Mouse (Mus musculus) liver, embryonic 15.5 days (tissue): ENCODE results near the gene Taz. TPM values are rescaled to one million over a fixed set of nuclear protein-coding genes. Genes with fewer than 3 reads are reported as not detected.

Source experiments
- ATAC-seq: fragments of 200-750 bp; cut with Nextera tagmentation; 2 replicates; pipeline ENCODE4 v1.8.0; 2017; ENCODE audit warnings: moderate number of reproducible peaks, mild to moderate bottlenecking, moderate library complexity; ENCODE audit not compliant: insufficient read depth
- H3K27ac ChIP-seq: fragments of 300-500 bp; sonication (generic); replicated peaks from 2 replicates; pipeline ENCODE4 v1.5.1; 2015; ENCODE audit warnings: mild to moderate bottlenecking, inconsistent platforms
- H3K27me3 ChIP-seq: fragments of 300-500 bp; sonication (generic); 2 replicates; pipeline ENCODE4 v1.6.1; 2015; ENCODE audit warnings: mild to moderate bottlenecking, inconsistent platforms
- H3K36me3 ChIP-seq: fragments of 300-500 bp; sonication (generic); replicated peaks from 2 replicates; pipeline ENCODE4 v1.6.1; 2015; ENCODE audit warnings: moderate library complexity, mild to moderate bottlenecking, inconsistent platforms
- H3K4me1 ChIP-seq: fragments of 300-500 bp; sonication (generic); replicated peaks from 2 replicates; pipeline ENCODE4 v1.6.1; 2015; ENCODE audit warnings: inconsistent platforms
- H3K4me2 ChIP-seq: fragments of 300-500 bp; sonication (generic); 2 replicates; pipeline ENCODE4 v1.6.1; 2015; ENCODE audit warnings: moderate library complexity, mild to moderate bottlenecking, inconsistent platforms
- H3K4me3 ChIP-seq: fragments of 300-500 bp; sonication (generic); replicated peaks from 2 replicates; pipeline ENCODE4 v1.5.1; 2015; ENCODE audit warnings: mild to moderate bottlenecking, inconsistent platforms
- H3K9ac ChIP-seq: fragments of 300-500 bp; sonication (generic); 2 replicates; pipeline ENCODE4 v1.6.1; 2015; ENCODE audit warnings: moderate library complexity, mild to moderate bottlenecking, inconsistent platforms
- H3K9me3 ChIP-seq: fragments of 300-500 bp; sonication (generic); replicated peaks from 2 replicates; pipeline ENCODE4 v1.6.1; 2016; ENCODE audit warnings: inconsistent platforms
- WGBS: fragments of 180-500 bp; shearing (Covaris S2); methylation state at CpG from one replicate; pipeline ENCODE4 v1.1.7; 2015; ENCODE audit warnings: mixed read lengths; ENCODE audit not compliant: insufficient replicate concordance; 5-methylcytosine and 5-hydroxymethylcytosine counted together
- polyA plus RNA-seq: library from polyadenylated mRNA; unstranded; fragments of >200 nt; fragmentation: Nextera tagmentation; extraction: Ambion mirVana; gene quantifications from 2 replicates; pipeline ENCODE4 v1.2.1, GENCODE M21; 2015

Gene Taz
- polyA plus RNA-seq, 1 experiment from 2014 or later, result 27.7 TPM

- peaks cover 35% of the 10 kb centered on the region for H3K4me1 ChIP-seq
- no peaks in the 10 kb centered on the region for H3K9me3 ChIP-seq
- 0 out of 2 replicates have a peak, but pooled peaks have one; percentile 3 for ATAC-seq
- peak overlapping the region; percentile 66 for H3K4me3 ChIP-seq
- H3K27me3 ChIP-seq, result no peaks in the 10 kb centered on the region
- H3K4me2 ChIP-seq, result peak overlapping the region; percentile 83
- H3K36me3 ChIP-seq, result 0 out of 2 replicates have a peak, but pooled peaks cover 7% of the 10 kb centered on the region
- H3K27ac ChIP-seq, result peak overlapping the region; percentile 95
- 16% methylated on average over 14 of the region's 14 CpGs for WGBS
- H3K9ac ChIP-seq, result peak overlapping the region; percentile 64
These were observed 526 bp upstream of the Taz start for GRCm38 (mm10) chrX:74281041-74281731.

DNA sequence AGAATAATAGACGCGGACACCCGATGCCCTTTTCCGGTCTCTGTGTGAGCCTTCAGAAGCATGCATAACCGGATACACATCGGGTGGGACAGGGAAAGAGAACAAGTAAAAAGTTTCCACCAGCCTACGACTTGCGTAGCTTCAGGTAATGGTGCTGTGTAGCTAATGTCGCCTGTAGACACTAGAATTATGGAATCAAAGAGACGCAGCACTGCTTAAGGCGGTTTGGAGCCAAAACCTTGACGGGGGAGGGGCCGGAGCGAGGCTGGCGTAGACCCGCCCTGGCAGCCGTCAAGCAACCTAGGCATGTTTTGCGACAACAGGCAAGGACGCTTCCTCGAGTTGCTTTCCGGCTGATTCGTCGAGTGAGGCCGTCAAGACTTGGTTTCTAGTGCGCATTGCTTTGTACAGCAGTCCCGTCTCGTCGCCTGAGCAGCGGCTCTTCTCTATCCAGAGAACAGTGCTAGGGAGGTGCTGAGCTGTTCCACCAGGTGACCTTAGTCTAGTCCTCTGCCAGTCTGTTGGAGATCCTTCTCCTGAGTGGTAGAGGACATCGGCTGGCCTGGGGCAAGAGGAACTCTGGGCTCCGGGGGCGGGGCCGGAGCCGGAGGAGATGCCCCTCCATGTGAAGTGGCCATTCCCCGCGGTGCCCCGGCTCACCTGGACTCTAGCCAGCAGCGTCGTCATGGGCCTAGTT is 831 bp downstream of the Taz start:
- Histone ChIP-seq H3K9ac (peak overlapping the region; percentile 74), H3K27me3 (no peaks in the 10 kb centered on the region), H3K36me3 (no peaks in the 10 kb centered on the region), H3K4me2 (peak overlapping the region; percentile 83), H3K9me3 (no peaks in the 10 kb centered on the region), H3K4me3 (peak overlapping the region; percentile 66), H3K27ac (peak overlapping the region; percentile 95), H3K4me1 (peaks cover 35% of the 10 kb centered on the region)
- peak; percentile 54 for ATAC-seq
- 19% methylated on average over 39 of the region's 39 CpGs for WGBS

DNA sequence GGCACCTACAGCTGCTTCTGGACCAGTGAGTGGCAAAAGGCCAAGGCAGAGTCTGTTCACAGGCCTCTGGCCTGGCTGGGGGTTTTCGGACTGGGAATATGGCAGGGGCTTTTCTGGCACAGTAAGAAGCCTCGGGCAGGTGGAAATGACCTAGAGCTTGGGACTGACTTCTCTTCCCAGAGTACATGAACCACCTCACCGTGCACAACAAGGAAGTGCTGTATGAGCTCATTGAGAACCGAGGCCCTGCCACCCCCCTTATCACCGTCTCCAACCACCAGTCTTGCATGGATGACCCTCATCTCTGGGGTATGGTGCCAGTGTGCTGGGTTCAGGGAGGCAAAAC is 1.4 kb downstream of the Taz start:
- Histone ChIP-seq H3K27ac (peak overlapping the region; percentile 95), H3K9ac (peak overlapping the region; percentile 74), H3K4me2 (peak overlapping the region; percentile 83), H3K36me3 (no peaks in the 10 kb centered on the region), H3K4me3 (peak overlapping the region; percentile 66), H3K9me3 (no peaks in the 10 kb centered on the region), H3K4me1 (peaks cover 35% of the 10 kb centered on the region), H3K27me3 (no peaks in the 10 kb centered on the region)
- no peak for ATAC-seq
- WGBS, result 22% methylated on average over 5 of the region's 5 CpGs

DNA sequence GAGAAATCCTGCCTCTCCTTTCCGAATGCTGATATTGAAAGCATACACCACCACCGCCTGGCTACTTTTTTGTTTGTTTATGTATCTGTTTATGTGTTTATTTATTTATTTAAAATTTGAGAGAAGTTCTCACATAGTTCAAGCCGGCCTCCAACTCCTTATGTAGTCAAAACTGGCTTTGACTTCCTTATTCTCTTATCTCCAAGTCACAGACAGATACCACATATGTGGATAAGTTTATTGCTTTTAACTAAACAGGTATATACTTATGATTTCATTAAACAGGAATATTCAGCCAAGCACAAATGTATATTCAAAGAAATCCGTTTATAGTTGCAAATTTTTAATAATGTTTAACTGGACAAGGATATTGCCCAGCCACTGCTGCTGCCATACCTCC is 11.7 kb downstream of the Taz start:
- Histone ChIP-seq H3K4me1 (peaks cover 7% of the 10 kb centered on the region; the same call in 1 of the 2 replicates), H3K4me2 (no peak overlapping the region)
- 37% methylated on average over 4 of the region's 4 CpGs for WGBS

GRCm38 (mm10) chrX:74296538-74297448 is 15.1 kb downstream of the Taz start, which contains the start of gene Atp6ap1:
Gene Atp6ap1 (plus strand): TSS chrX:74297097.
- Histone ChIP-seq H3K4me3 (peak within 1 kb of the TSS; percentile 74), H3K36me3 (peaks cover 20% of the 10 kb centered on the region), H3K27ac (peak within 1 kb of the TSS; percentile 85), H3K27me3 (no peaks in the 10 kb centered on the region), H3K4me1 (peaks cover 15% of the 10 kb centered on the region), H3K9ac (peak within 1 kb of the TSS; percentile 79), H3K4me2 (peak within 1 kb of the TSS; percentile 77), H3K9me3 (no peaks in the 10 kb centered on the region)
- peak; percentile 94 for ATAC-seq
- WGBS, result 15% methylated on average over 37 of the region's 37 CpGs

More for the DNA sequence above, 11.7 kb downstream of the Taz start:
- no peak overlapping the region for H3K9ac ChIP-seq
- no peaks in the 10 kb centered on the region for H3K27me3 ChIP-seq
- no peak overlapping the region for H3K4me3 ChIP-seq
- no peaks in the 10 kb centered on the region for H3K9me3 ChIP-seq
- no peak overlapping the region for H3K27ac ChIP-seq
- no peak for ATAC-seq
- H3K36me3 ChIP-seq, result 0 out of 2 replicates have a peak, but pooled peaks cover 11% of the 10 kb centered on the region

DNA sequence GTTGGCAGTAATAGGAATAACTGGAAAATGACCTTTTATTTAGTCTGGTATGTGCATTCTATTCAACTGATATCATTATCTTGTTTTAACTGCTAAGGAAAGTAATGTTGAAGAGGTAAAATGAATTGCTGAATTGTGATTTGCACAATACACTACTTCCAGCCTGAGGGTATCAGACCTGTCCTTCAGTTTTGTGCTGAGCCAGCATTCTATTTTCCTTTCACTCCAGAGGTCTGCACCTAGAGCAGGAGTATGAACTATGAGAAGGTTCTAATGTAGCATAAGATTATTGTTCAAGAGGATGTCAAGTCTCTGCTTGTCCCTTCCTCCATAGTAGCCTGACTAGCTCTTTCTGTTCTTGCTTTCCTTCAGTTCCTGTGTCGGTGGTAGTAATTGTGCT is 16.6 kb downstream of the Taz start:
- no peak for ATAC-seq
- Histone ChIP-seq H3K4me2 (peak overlapping the region; percentile 55), H3K27me3 (no peaks in the 10 kb centered on the region), H3K4me3 (peak overlapping the region; percentile 10; the same call in 1 of the 2 replicates), H3K9ac (no peak overlapping the region), H3K36me3 (peaks cover 36% of the 10 kb centered on the region), H3K4me1 (peaks cover 15% of the 10 kb centered on the region), H3K27ac (no peak overlapping the region; the same call in 1 of the 2 replicates), H3K9me3 (no peaks in the 10 kb centered on the region)
- WGBS, result 44% methylated on average over 1 of the region's 1 CpGs

DNA sequence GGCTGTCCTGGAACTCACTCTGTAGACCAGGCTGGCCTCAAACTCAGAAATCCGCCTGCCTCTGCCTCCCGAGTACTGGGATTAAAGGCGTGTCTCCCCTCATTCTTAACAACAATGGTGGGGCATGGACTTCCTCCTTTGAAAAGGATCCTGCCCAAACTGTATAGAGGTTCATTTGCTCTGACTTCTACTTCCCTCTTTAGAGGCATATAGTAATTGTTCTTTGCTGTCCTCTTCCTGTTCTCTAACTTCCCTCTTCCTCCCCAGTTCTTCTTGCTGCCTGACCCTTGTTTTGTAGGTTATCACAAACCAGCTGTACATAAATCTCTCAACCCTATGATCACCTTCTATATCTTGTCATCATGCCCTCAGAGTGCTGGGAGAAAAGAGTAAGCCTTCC is 18.0 kb downstream of the Taz start:
- 56% methylated on average over 3 of the region's 3 CpGs for WGBS
- H3K27me3 ChIP-seq, result no peaks in the 10 kb centered on the region
- H3K36me3 ChIP-seq, result peaks cover 47% of the 10 kb centered on the region
- H3K4me2 ChIP-seq, result no peak overlapping the region
- peak overlapping the region; percentile 51; the same call in 1 of the 2 replicates for H3K27ac ChIP-seq
- no peak for ATAC-seq
- no peak overlapping the region for H3K4me3 ChIP-seq
- peaks cover 22% of the 10 kb centered on the region for H3K4me1 ChIP-seq
- no peak overlapping the region for H3K9ac ChIP-seq
- no peaks in the 10 kb centered on the region for H3K9me3 ChIP-seq

DNA sequence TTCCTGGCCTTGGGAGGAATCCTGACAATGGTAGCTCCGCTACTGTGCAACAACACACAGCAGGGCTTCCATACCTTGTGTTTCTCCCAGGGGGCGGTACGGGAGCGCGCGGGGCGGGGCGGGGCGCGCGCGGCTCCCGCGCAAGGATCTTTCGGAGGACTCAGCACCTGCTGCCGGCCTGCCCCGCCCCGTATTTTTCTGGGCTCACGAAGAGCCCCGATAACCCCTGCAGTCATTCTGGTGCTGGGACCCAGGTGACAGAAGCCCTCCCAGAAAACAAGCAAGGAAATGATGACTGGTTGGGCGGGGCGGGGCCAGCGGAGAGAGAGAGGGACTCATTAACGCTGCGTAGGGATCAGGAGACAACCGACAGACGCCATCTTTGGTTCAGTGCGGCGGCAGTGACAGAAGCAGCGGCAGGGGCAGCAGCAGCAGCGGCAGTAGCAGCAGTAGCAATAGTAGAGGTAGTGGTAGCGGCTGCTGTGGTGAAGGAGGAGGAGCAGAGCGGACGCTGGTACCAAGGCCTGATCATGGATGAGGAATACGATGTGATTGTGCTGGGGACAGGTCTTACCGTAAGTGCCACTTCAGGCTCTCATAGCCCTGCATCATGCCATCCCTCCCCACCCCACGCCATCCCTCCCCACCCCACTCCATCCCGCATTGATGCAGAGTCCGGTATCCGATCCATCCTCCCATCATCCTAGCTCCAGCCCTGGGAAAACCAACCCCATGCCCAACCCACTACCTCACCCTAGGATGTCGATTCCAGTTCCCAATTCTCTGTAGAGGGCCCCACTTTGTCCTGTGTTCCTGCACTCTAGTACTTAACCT is 23.4 kb downstream of the Taz start, which contains the start of gene Gdi1:
TSS of gene Gdi1 (plus strand) at position 132 of the 834 bp plus-strand sequence.
- Histone ChIP-seq H3K4me2 (peak within 1 kb of the TSS; percentile 74), H3K4me3 (peak within 1 kb of the TSS; percentile 73), H3K36me3 (peaks cover 82% of the 10 kb centered on the region), H3K4me1 (peaks cover 19% of the 10 kb centered on the region), H3K27ac (peak within 1 kb of the TSS; percentile 89), H3K27me3 (no peaks in the 10 kb centered on the region), H3K9ac (peak within 1 kb of the TSS; percentile 71), H3K9me3 (no peaks in the 10 kb centered on the region)
- 9% methylated on average over 41 of the region's 41 CpGs for WGBS
- peak; percentile 86 for ATAC-seq

DNA sequence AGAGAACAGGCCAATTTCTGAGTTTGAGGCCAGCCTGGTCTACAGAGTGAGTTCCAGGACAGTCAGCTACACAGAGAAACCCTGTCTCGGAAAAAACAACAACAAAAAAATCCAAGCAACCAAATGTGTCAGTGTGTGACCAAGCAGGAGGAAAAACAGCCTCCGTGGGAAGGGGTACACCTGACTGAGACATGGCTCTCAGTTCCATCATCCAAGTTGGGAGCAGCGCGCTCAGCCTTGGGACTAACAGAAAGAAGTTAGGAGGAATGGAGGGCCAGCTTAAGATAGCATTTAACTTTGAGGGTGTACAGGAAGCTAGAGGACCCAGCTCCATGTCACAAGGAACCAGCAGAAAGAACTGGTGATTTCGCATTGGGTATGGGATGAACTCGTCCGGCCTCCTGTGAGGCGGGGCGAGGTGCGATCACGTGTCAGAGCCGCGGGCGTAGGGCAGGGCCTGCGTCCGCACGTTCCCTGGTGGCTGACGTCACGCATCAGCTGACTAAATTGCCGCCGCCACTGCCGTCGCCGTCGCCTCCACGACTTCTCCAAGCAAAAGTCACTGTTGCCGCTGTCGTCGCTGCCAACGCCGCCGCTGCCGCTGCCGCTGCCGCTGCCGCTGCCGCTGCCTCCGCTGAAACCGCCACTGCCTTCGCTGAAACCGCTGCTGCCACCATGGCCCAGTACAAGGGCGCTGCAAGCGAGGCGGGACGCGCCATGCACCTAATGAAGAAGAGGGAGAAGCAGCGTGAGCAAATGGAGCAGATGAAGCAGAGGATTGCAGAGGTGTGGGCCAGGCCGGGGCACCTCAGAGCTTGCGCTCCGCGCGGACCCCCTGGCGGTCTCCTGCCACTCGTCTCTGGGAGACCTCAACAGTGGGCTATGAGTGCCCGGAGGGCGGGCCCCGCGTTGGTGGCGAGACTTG is 31.1 kb downstream of the Taz start, which contains the start of gene Fam50a:
TSS of gene Fam50a (plus strand) at position 494 of the 925 bp plus-strand sequence.
- Histone ChIP-seq H3K4me1 (peaks cover 20% of the 10 kb centered on the region), H3K27ac (peak within 1 kb of the TSS; percentile 82), H3K9me3 (no peaks in the 10 kb centered on the region), H3K4me2 (peak within 1 kb of the TSS; percentile 87), H3K9ac (peak within 1 kb of the TSS; percentile 74), H3K36me3 (peaks cover 42% of the 10 kb centered on the region), H3K4me3 (peak within 1 kb of the TSS; percentile 71), H3K27me3 (no peaks in the 10 kb centered on the region)
- peak; percentile 95 for ATAC-seq
- WGBS, result 10% methylated on average over 57 of the region's 59 CpGs
